Mouse (Mus musculus) NIH3T3 (cell line): Measurements from ENCODE around the gene Scrn3.
A peak's percentile ranks its signal among the peaks of the same experiment; 100 is the strongest.

Source experiments
- DNase-seq: peaks from one replicate; pipeline ENCODE4 v3.0.0-alpha.2; 2012; ENCODE audit warnings: low read depth

Gene Scrn3

GRCm38 (mm10) chr2:73385641-73386355 is 73.4 kb downstream of the Scrn3 start:
- no peak for DNase-seq

DNA sequence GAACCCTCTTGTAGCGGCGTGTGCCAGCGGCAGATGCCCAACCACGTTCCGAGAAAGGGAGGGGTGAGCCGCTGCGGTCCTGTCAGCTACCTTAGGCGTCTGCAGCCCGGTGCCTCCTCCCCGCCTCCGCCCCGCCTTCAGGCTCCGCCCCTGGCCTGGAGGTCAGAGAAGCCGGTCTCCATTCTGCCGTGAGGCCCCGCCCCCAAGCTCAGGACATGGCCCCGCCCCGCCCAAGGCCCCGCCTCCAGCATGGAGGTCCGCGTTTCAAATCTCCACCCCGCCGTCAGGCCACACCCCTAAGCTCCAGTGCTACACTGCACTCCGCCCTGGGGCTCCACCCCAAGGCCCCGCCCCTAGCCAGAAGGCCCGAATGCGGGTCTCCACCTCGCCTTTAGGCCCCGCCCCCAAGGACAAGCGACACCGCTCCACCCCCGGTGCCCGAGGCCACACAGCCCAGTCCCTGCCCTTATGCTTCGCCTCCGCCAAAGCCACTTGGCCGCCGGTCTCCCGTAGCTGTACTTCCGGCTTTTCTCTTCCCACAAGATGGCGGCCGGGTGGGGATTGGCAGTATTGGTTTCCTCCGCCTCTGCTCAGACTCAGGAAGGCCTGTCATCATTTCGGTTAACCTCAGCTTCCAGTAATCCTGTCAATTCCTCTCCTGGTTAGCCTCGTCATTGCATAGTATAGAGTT is 74.1 kb downstream of the Scrn3 start, which contains the start of gene Gpr155:
Gene Gpr155 (minus strand): TSS at position 217 of the 691 bp plus-strand sequence.
- peak; percentile 99 for DNase-seq
